21 mouse cellular contexts compared by ENCODE assay signal in the genomic region with DNA sequence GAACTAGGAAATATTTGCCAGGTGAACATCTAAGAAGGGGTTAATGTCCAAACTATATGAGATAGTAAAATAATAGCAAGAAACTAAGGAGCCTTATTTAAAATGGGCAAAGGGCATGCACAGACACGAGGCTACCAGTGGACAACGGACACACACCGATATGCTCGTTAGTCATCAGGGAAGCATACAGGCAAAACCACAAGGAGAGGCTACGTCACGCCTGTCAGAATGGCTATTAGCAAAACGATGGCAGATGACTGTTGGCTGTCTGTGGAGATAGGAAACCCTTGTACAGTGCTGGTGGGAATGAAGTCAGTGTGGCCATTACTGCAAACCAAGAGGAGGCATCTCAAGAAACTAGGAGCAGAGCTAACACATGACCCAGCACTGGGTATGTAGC. TPM values are rescaled to one million over a fixed set of nuclear protein-coding genes. Genes with fewer than 3 reads are reported as not detected.
DNase-seq lines count a peak whose midpoint lies in the region; ATAC-seq and TF ChIP-seq lines count a peak whose summit lies in the region.
"Had no signal": no experiment of that assay in that cellular context is flagged by ENCODE, and none has a peak within 500 bp of the region (broad histone marks: within the 10 kb centered on the region; RNA-seq: fewer than 3 reads in every experiment).

No protein-coding gene starts in this region.

- peak; percentile 54 for TF ChIP-seq EP300 in liver, postnatal 0 days (IDR thresholded peaks at IDR 0.05; ENCODE audit: low read depth)

- no peak overlapping the region for H3K4me2 ChIP-seq in liver, postnatal 0 days (ENCODE audit: low read depth, low read length)
- H3K4me2 ChIP-seq in forebrain, embryonic 16.5 days (ENCODE audit: low read length) = no peak overlapping the region
- H3K4me2 ChIP-seq: limb, embryonic 12.5 days; midbrain, embryonic 12.5 days; neural tube, embryonic 12.5 days had no signal

- no peak for TF ChIP-seq CTCF in C2C12 (IDR thresholded peaks at IDR 0.05; ENCODE audit: control insufficient read depth, insufficient read depth, insufficient read length)
- TF ChIP-seq CTCF in bone marrow macrophage, adult 2 months (IDR thresholded peaks at IDR 0.05; ENCODE audit: low read depth, low read length) = no peak
- TF ChIP-seq CTCF in liver, postnatal 0 days (IDR thresholded peaks at IDR 0.05; ENCODE audit: low read depth) = no peak

- H3K27ac ChIP-seq in bone marrow macrophage, adult 2 months (ENCODE audit: insufficient read depth, low read depth, low read length) = peak overlapping the region; percentile 13
- peak overlapping the region; percentile 44; the same call in 1 of the 2 replicates for H3K27ac ChIP-seq in liver, postnatal 0 days (ENCODE audit: low read depth)
- no peak overlapping the region for H3K27ac ChIP-seq in forebrain, embryonic 16.5 days (ENCODE audit: low read length)
- H3K27ac ChIP-seq: forebrain, embryonic 10.5 days; heart, adult 2 months; hindbrain, postnatal 0 days; limb, embryonic 12.5 days; midbrain, embryonic 12.5 days; neural tube, embryonic 12.5 days had no signal

- no peak overlapping the region for H3ac ChIP-seq in C2C12 (ENCODE audit: control insufficient read depth, insufficient read length, low read depth)

- WGBS in liver, postnatal 0 days (ENCODE audit: insufficient replicate concordance) = 37% methylated on average over 7 of the region's 7 CpGs
- 65% methylated on average over 7 of the region's 7 CpGs for WGBS in forebrain, embryonic 16.5 days

- peaks cover 36% of the 10 kb centered on the region for H3K79me3 ChIP-seq in C2C12 (ENCODE audit: low read depth)

- no peak overlapping the region for H3K9ac ChIP-seq in liver, postnatal 0 days (replicated peaks)
- H3K9ac ChIP-seq in forebrain, embryonic 16.5 days (replicated peaks; ENCODE audit: low read depth, low read length) = no peak overlapping the region
- H3K9ac ChIP-seq: limb, embryonic 12.5 days; midbrain, embryonic 12.5 days; neural tube, embryonic 12.5 days had no signal

- peaks cover 56% of the 10 kb centered on the region for H3K4me1 ChIP-seq in bone marrow macrophage, adult 2 months (ENCODE audit: control insufficient read depth, insufficient read depth, low read length)
- peaks cover 29% of the 10 kb centered on the region for H3K4me1 ChIP-seq in liver, postnatal 0 days (ENCODE audit: insufficient read depth)
- H3K4me1 ChIP-seq in forebrain, embryonic 16.5 days (replicated peaks; ENCODE audit: control insufficient read depth, insufficient read depth, low read length) = no peaks in the 10 kb centered on the region
- H3K4me1 ChIP-seq: midbrain, embryonic 12.5 days had no signal

- H3K79me2 ChIP-seq in C2C12 (ENCODE audit: control insufficient read depth, insufficient read depth) = peaks cover 68% of the 10 kb centered on the region

- H3K36me3 ChIP-seq in C2C12 (ENCODE audit: control insufficient read depth, insufficient read depth) = peaks cover 24% of the 10 kb centered on the region
- no peaks in the 10 kb centered on the region for H3K36me3 ChIP-seq in liver, postnatal 0 days (replicated peaks; ENCODE audit: insufficient read depth, low read length)
- no peaks in the 10 kb centered on the region for H3K36me3 ChIP-seq in forebrain, embryonic 16.5 days (ENCODE audit: control insufficient read depth, insufficient read depth)
- H3K36me3 ChIP-seq: forebrain, embryonic 10.5 days; hindbrain, embryonic 10.5 days; limb, embryonic 12.5 days; midbrain, embryonic 12.5 days; neural tube, embryonic 12.5 days had no signal

- peak; percentile 65 for DNase-seq in 3134 (ENCODE audit: extremely low read depth, insufficient read length, low spot score)
- peak; percentile 16 for DNase-seq in liver, postnatal 0 days
- no peak for DNase-seq in thymus, adult 18-20 months
- no peak for DNase-seq in embryo, embryonic 10.5 days (ENCODE audit: low spot score)
- DNase-seq: adrenal gland, postnatal 14 days; cerebellum, adult 11 months; cerebellum, postnatal 10 days; gastrocnemius, postnatal 10 days; heart, adult 2 months; lung, adult 2 months had no signal

- H3K27me3 ChIP-seq in C2C12 (ENCODE audit: control insufficient read depth, insufficient read depth, insufficient read length) = no peaks in the 10 kb centered on the region
- H3K27me3 ChIP-seq in liver, postnatal 0 days (ENCODE audit: insufficient read depth, low read length) = no peaks in the 10 kb centered on the region
- no peaks in the 10 kb centered on the region for H3K27me3 ChIP-seq in forebrain, embryonic 16.5 days (replicated peaks; ENCODE audit: control insufficient read depth, insufficient read depth, low read length)
- H3K27me3 ChIP-seq: limb, embryonic 12.5 days; midbrain, embryonic 12.5 days; neural tube, embryonic 12.5 days had no signal

- ATAC-seq in liver, postnatal 0 days = no peak
- no peak for ATAC-seq in forebrain, embryonic 16.5 days
- ATAC-seq: CD4-positive, CD25-positive, alpha-beta regulatory T cell, adult 4 months; hindbrain, postnatal 0 days; intestine, postnatal 0 days had no signal

- no peaks in the 10 kb centered on the region for H3K9me3 ChIP-seq in liver, postnatal 0 days (ENCODE audit: low read length)
- no peaks in the 10 kb centered on the region for H3K9me3 ChIP-seq in forebrain, embryonic 16.5 days (ENCODE audit: control insufficient read depth, low read length)
- H3K9me3 ChIP-seq: forebrain, embryonic 10.5 days; hindbrain, embryonic 10.5 days; limb, embryonic 12.5 days; midbrain, embryonic 12.5 days; neural tube, embryonic 12.5 days had no signal

- H3K4me3 ChIP-seq in C2C12 (ENCODE audit: insufficient read depth, poor library complexity, severe bottlenecking) = no peak overlapping the region
- no peak overlapping the region for H3K4me3 ChIP-seq in bone marrow macrophage, adult 2 months (ENCODE audit: insufficient read depth, low read length)
- no peak overlapping the region for H3K4me3 ChIP-seq in liver, postnatal 0 days (ENCODE audit: low read depth, low read length)
- H3K4me3 ChIP-seq in forebrain, embryonic 16.5 days (replicated peaks; ENCODE audit: low read length) = no peak overlapping the region
- H3K4me3 ChIP-seq: forebrain, embryonic 10.5 days; heart, adult 2 months; hindbrain, embryonic 10.5 days; limb, embryonic 12.5 days; midbrain, embryonic 12.5 days; neural tube, embryonic 12.5 days had no signal

- TF ChIP-seq POLR2A in bone marrow macrophage, adult 2 months (IDR thresholded peaks at IDR 0.05; ENCODE audit: borderline replicate concordance, low read depth, low read length) = no peak

TF ChIP-seq in C2C12, 6 proteins besides CTCF, POLR2A, EP300 and RAD21:
- TF ChIP-seq USF1 (IDR thresholded peaks at IDR 0.05; ENCODE audit: low read depth) = no peak
- TF ChIP-seq MYOG (IDR thresholded peaks at IDR 0.05; ENCODE audit: control insufficient read depth, extremely low read depth, insufficient read length) = no peak
- TF ChIP-seq MAX (IDR thresholded peaks at IDR 0.05) = peak; percentile 87
- TF ChIP-seq MYOD1 (IDR thresholded peaks at IDR 0.05; ENCODE audit: control insufficient read depth, insufficient read length, low read depth) = peak; percentile 85

RNA-seq across cellular contexts. Expression of gene Adcy7, which starts 8.7 kb away (rescaled TPM):
- polyA plus RNA-seq in C2C12 (2012; fragmentation: generic; extraction: Trizol) = 66.9 TPM
- polyA plus RNA-seq in bone marrow macrophage, adult 2 months (2012; ENCODE audit: insufficient read depth, insufficient read length, missing spikeins) = 145 and 146 TPM in 2 replicates
- 8.1 and 8.4 TPM in 2 replicates for polyA plus RNA-seq in liver, postnatal 0 days (2015; fragmentation: Nextera tagmentation; extraction: Ambion mirVana)
- polyA plus RNA-seq in forebrain, embryonic 16.5 days (2015; fragmentation: Nextera tagmentation; extraction: Ambion mirVana) = 2.1 TPM in 2 replicates

Comparison
In these comparisons a context has a peak if more than half of its experiments do, and no peak if none do; other contexts are left out.
1. DNase-seq: peak in 3134 (single experiment) and liver, postnatal 0 days (single experiment); none in thymus, adult 18-20 months (0 of 2) and embryo, embryonic 10.5 days (single experiment).